Mouse (Mus musculus) kidney, postnatal 0 days (tissue): ENCODE results near the gene Mettl7a3. TPM values are rescaled to one million over a fixed set of nuclear protein-coding genes. Genes with fewer than 3 reads are reported as not detected.
"Not testable (repeated sequence)": the region's sequence is repeated elsewhere in the genome, so short reads cannot be mapped to it uniquely, and the experiment has no call there.

Experiments
- ATAC-seq: fragments of 200-750 bp; cut with Nextera tagmentation; replicated peaks from 2 replicates; pipeline ENCODE4 v1.8.0; 2017; ENCODE audit warnings: low read depth, moderate number of reproducible peaks, moderate TSS enrichment, moderate library complexity; ENCODE audit not compliant: low FRiP score
- DNase-seq: peaks from one replicate; pipeline ENCODE4 v3.0.0-alpha.2; 2016; ENCODE audit warnings: low spot score
- H3K27ac ChIP-seq: fragments of 300-500 bp; sonication (generic); 2 replicates; pipeline ENCODE4 v1.5.1; 2014; ENCODE audit warnings: mild to moderate bottlenecking
- H3K27me3 ChIP-seq: fragments of 300-500 bp; sonication (generic); 2 replicates; pipeline ENCODE4 v1.6.1; 2014; ENCODE audit warnings: low read length, mixed read lengths; ENCODE audit not compliant: insufficient read depth
- H3K36me3 ChIP-seq: fragments of 300-500 bp; sonication (generic); 2 replicates; pipeline ENCODE4 v1.6.1; 2014; ENCODE audit warnings: low read length, mixed read lengths; ENCODE audit not compliant: insufficient read depth
- H3K4me1 ChIP-seq: fragments of 300-500 bp; sonication (generic); replicated peaks from 2 replicates; pipeline ENCODE4 v1.6.1; 2014; ENCODE audit warnings: antibody characterized with exemption, low read length, mixed read lengths; ENCODE audit not compliant: insufficient read depth
- H3K4me2 ChIP-seq: fragments of 300-500 bp; sonication (generic); 2 replicates; pipeline ENCODE4 v1.6.1; 2014; ENCODE audit warnings: mild to moderate bottlenecking, low read length, moderate library complexity, mixed read lengths
- H3K4me3 ChIP-seq: fragments of 300-500 bp; sonication (generic); replicated peaks from 2 replicates; pipeline ENCODE4 v1.5.1; 2014; ENCODE audit warnings: low read depth, low read length
- H3K9ac ChIP-seq: fragments of 300-500 bp; sonication (generic); 2 replicates; pipeline ENCODE4 v1.6.1; 2014; ENCODE audit warnings: low read depth, low read length
- H3K9me3 ChIP-seq: fragments of 300-500 bp; sonication (generic); replicated peaks from 2 replicates; pipeline ENCODE4 v1.6.1; 2016; ENCODE audit warnings: low read length, inconsistent platforms, mixed read lengths
- CTCF ChIP-seq: IDR thresholded peaks from 2 replicates; pipeline ENCODE4 v1.5.1; 2016; ENCODE audit warnings: antibody characterized with exemption, low read depth, mild to moderate bottlenecking, moderate library complexity
- WGBS: fragments of 180-500 bp; shearing (Covaris S2); extraction: QIAGEN DNeasy Blood & Tissue Kit; methylation state at CpG from one replicate; pipeline ENCODE4 v1.1.7; 2014; 5-methylcytosine and 5-hydroxymethylcytosine counted together
- polyA plus RNA-seq: library from polyadenylated mRNA; unstranded; fragments of >200 nt; fragmentation: Nextera tagmentation; extraction: Ambion mirVana; gene quantifications from 2 replicates; pipeline ENCODE4 v1.2.1, GENCODE M21; 2015

Mettl7a3 gene
- polyA plus RNA-seq, 1 experiment from 2014 or later = 0.41 TPM

- TF ChIP-seq CTCF = no peak
- H3K4me3 ChIP-seq = no peak overlapping the region
- ATAC-seq (no peak; the same call in 1 of the 2 replicates), DNase-seq (no peak)
- no peaks in the 10 kb centered on the region for H3K9me3 ChIP-seq
- 59% methylated on average over 3 of the region's 3 CpGs for WGBS
- H3K27ac ChIP-seq = no peak overlapping the region
- no peak overlapping the region for H3K9ac ChIP-seq
- H3K4me2 ChIP-seq = no peak overlapping the region
- H3K36me3 ChIP-seq = no peaks in the 10 kb centered on the region
- H3K27me3 ChIP-seq = no peaks in the 10 kb centered on the region
- 0 out of 2 replicates have a peak, but pooled peaks cover 3% of the 10 kb centered on the region for H3K4me1 ChIP-seq
Observed at GRCm38 (mm10) chr15:100325235-100325634, 9.5 kb upstream of the Mettl7a3 start.

- not testable (repeated sequence) for ATAC-seq, H3K9me3 ChIP-seq, H3K36me3 ChIP-seq, H3K4me2 ChIP-seq, H3K27ac ChIP-seq, H3K4me3 ChIP-seq, H3K27me3 ChIP-seq, DNase-seq, H3K9ac ChIP-seq, H3K4me1 ChIP-seq
- 67% methylated on average over 3 of the region's 4 CpGs for WGBS
- TF ChIP-seq CTCF = peak; percentile 34; the same call in 1 of the 2 replicates
Observed at GRCm38 (mm10) chr15:100328089-100328488, 6.6 kb upstream of the Mettl7a3 start.

- H3K27ac ChIP-seq, H3K4me1 ChIP-seq, H3K9me3 ChIP-seq, DNase-seq, H3K27me3 ChIP-seq, H3K36me3 ChIP-seq, H3K4me2 ChIP-seq, H3K4me3 ChIP-seq, H3K9ac ChIP-seq: not testable (repeated sequence)
- ATAC-seq = 0 out of 2 replicates have a peak, but pooled peaks have one; percentile 10
- WGBS = 36% methylated on average over 10 of the region's 10 CpGs
Observed at GRCm38 (mm10) chr15:100329336-100329735, 5.4 kb upstream of the Mettl7a3 start.

GRCm38 (mm10) chr15:100330739-100331138 lies 4.0 kb upstream of the Mettl7a3 start:
- H3K9me3 ChIP-seq = no peaks in the 10 kb centered on the region
- no peaks in the 10 kb centered on the region for H3K27me3 ChIP-seq
- H3K4me3 ChIP-seq = no peak overlapping the region
- ATAC-seq (no peak), DNase-seq (no peak)
- 39% methylated on average over 7 of the region's 7 CpGs for WGBS
- H3K27ac ChIP-seq = no peak overlapping the region
- no peak overlapping the region for H3K9ac ChIP-seq
- no peaks in the 10 kb centered on the region for H3K36me3 ChIP-seq
- H3K4me1 ChIP-seq = no peaks in the 10 kb centered on the region
- no peak for TF ChIP-seq CTCF
- no peak overlapping the region for H3K4me2 ChIP-seq

- 29% methylated on average over 2 of the region's 10 CpGs for WGBS
- H3K9ac ChIP-seq, H3K4me3 ChIP-seq, H3K27ac ChIP-seq, H3K36me3 ChIP-seq, DNase-seq, H3K4me1 ChIP-seq, H3K9me3 ChIP-seq, ATAC-seq, H3K4me2 ChIP-seq, H3K27me3 ChIP-seq: not testable (repeated sequence)
- peak; percentile 33; the same call in 1 of the 2 replicates for TF ChIP-seq CTCF
Observed at GRCm38 (mm10) chr15:100332077-100332961, 2.4 kb upstream of the Mettl7a3 start.

- not testable (repeated sequence) for H3K4me2 ChIP-seq, H3K9me3 ChIP-seq, H3K4me1 ChIP-seq, H3K27me3 ChIP-seq, H3K9ac ChIP-seq, H3K36me3 ChIP-seq, H3K4me3 ChIP-seq, H3K27ac ChIP-seq, DNase-seq
- ATAC-seq = 0 out of 2 replicates have a peak, but pooled peaks have one; percentile 36
Observed at GRCm38 (mm10) chr15:100337328-100337727, 2.6 kb downstream of the Mettl7a3 start.
